Mouse (Mus musculus): ENCODE measurements at regions not wholly inside any gene's neighbourhood (a gene's known extent, or its start where the extent isn't known, plus 50 kb on each side); places are given as distances from the start of the nearest gene placed in this dataset.
"Not testable (repeated sequence)": the region's sequence is repeated elsewhere in the genome, so short reads cannot be mapped to it uniquely, and the experiment has no call there.

GRCm38 (mm10) chr14:17484866-17485265 is 175.2 kb upstream of the Thrb start:
- H3K9ac ChIP-seq (ENCODE audit: low read depth, low read length): no peak overlapping the region
- no peaks in the 10 kb centered on the region for H3K27me3 ChIP-seq (replicated peaks; ENCODE audit: control insufficient read depth, insufficient read depth, low read length)
- DNase-seq (ENCODE audit: low spot score): no peak
- H3K9me3 ChIP-seq (ENCODE audit: control insufficient read depth, low read length): no peaks in the 10 kb centered on the region
- H3K4me2 ChIP-seq: no peak overlapping the region
- ATAC-seq (replicated peaks; ENCODE audit: low FRiP score): no peak
- H3K36me3 ChIP-seq (ENCODE audit: control insufficient read depth, insufficient read depth, low read length): no peaks in the 10 kb centered on the region
- H3K4me1 ChIP-seq (replicated peaks; ENCODE audit: control insufficient read depth, insufficient read depth, low read length): no peaks in the 10 kb centered on the region
- no peak overlapping the region for H3K27ac ChIP-seq (ENCODE audit: low read depth, low read length)
- no peak overlapping the region for H3K4me3 ChIP-seq (ENCODE audit: low read depth, low read length)

- no peak overlapping the region for H3K4me3 ChIP-seq (ENCODE audit: low read depth, low read length)
- H3K27ac ChIP-seq (ENCODE audit: low read depth, low read length): no peak overlapping the region
- H3K36me3 ChIP-seq (ENCODE audit: control insufficient read depth, insufficient read depth, low read length): no peaks in the 10 kb centered on the region
- no peak overlapping the region for H3K9ac ChIP-seq (ENCODE audit: low read depth, low read length)
- H3K4me1 ChIP-seq (replicated peaks; ENCODE audit: control insufficient read depth, insufficient read depth, low read length): no peaks in the 10 kb centered on the region
- H3K9me3 ChIP-seq (ENCODE audit: control insufficient read depth, low read length): no peaks in the 10 kb centered on the region
- H3K27me3 ChIP-seq (replicated peaks; ENCODE audit: control insufficient read depth, insufficient read depth, low read length): no peaks in the 10 kb centered on the region
- DNase-seq (ENCODE audit: low spot score) (no peak), ATAC-seq (replicated peaks; ENCODE audit: low FRiP score) (no peak)
- H3K4me2 ChIP-seq: no peak overlapping the region
- 37% methylated on average over 1 of the region's 1 CpGs for WGBS
Observed at GRCm38 (mm10) chr14:17513756-17514155, 146.3 kb upstream of the Thrb start.

DNA sequence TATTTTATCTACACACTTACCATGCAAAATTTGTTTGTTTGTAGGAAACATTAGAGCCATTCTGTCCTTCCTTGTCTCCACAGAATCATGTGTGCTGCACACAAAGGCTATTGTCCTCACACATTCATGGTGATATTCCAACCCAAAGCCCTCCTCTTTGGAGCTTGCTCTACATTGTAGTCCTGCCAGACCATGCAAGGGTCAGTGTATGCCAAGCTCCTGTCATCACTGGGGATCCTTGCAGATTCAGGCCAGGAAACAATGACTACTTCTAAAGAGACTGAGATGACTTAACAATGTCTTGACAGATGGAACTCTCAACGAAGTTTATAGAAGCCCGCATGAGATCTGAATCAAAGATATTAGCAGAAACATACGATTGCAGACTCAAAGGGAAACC is 137.4 kb upstream of the Thrb start:
- no peak overlapping the region for H3K27ac ChIP-seq (ENCODE audit: low read depth, low read length)
- no peaks in the 10 kb centered on the region for H3K9me3 ChIP-seq (ENCODE audit: control insufficient read depth, low read length)
- H3K27me3 ChIP-seq (replicated peaks; ENCODE audit: control insufficient read depth, insufficient read depth, low read length): no peaks in the 10 kb centered on the region
- ATAC-seq (replicated peaks; ENCODE audit: low FRiP score): no peak
- DNase-seq (ENCODE audit: low spot score): no peak
- no peak overlapping the region for H3K4me2 ChIP-seq
- no peak overlapping the region for H3K4me3 ChIP-seq (ENCODE audit: low read depth, low read length)
- no peak overlapping the region for H3K9ac ChIP-seq (ENCODE audit: low read depth, low read length)
- no peaks in the 10 kb centered on the region for H3K36me3 ChIP-seq (ENCODE audit: control insufficient read depth, insufficient read depth, low read length)
- H3K4me1 ChIP-seq (replicated peaks; ENCODE audit: control insufficient read depth, insufficient read depth, low read length): no peaks in the 10 kb centered on the region
- WGBS: 77% methylated on average over 3 of the region's 3 CpGs

DNA sequence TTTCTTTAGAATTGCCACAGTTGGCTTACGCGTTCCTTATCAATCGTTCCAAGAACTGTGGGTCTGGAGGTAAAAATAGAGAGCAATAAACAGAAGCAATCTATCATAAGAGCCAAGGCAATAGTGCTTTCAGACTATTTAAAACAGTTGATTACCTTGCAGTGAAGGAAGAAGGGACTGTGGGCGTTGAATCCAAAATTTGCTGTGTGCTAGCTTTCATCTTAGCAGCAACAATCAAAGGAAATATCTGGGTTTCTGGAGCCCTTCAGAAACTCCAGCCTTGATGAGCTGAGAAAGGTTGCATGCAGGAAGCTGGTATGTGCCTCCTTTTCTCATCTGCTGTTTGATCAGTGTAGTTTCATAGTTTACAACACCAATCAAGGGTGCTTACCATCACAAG is 136.1 kb upstream of the Thrb start:
- H3K4me2 ChIP-seq: no peak overlapping the region
- no peak for DNase-seq (ENCODE audit: low spot score)
- H3K4me1 ChIP-seq (replicated peaks; ENCODE audit: control insufficient read depth, insufficient read depth, low read length): no peaks in the 10 kb centered on the region
- 82% methylated on average over 4 of the region's 4 CpGs for WGBS
- no peaks in the 10 kb centered on the region for H3K9me3 ChIP-seq (ENCODE audit: control insufficient read depth, low read length)
- ATAC-seq (replicated peaks; ENCODE audit: low FRiP score): no peak
- no peaks in the 10 kb centered on the region for H3K36me3 ChIP-seq (ENCODE audit: control insufficient read depth, insufficient read depth, low read length)
- H3K27ac ChIP-seq (ENCODE audit: low read depth, low read length): no peak overlapping the region
- H3K9ac ChIP-seq (ENCODE audit: low read depth, low read length): no peak overlapping the region
- no peaks in the 10 kb centered on the region for H3K27me3 ChIP-seq (replicated peaks; ENCODE audit: control insufficient read depth, insufficient read depth, low read length)
- H3K4me3 ChIP-seq (ENCODE audit: low read depth, low read length): no peak overlapping the region

DNA sequence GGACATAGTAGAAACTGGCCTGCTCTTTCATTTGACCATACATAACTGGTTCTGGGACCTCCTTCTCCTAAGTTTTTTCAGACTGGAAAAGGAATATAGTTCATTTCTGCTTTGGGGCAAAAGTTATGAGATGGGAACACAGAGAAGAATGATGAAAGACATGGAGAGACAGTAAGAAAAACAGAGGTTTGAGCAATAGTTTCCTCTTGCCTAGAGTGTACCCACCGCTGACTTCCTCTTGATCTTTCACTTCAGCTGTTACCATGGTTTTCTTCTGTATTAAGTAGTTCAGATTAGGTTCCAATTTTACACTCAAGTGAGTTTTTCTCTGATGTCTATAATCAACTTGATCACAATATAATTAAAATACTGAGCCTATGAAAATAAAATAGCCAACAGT is 120.7 kb upstream of the Thrb start:
- H3K4me2 ChIP-seq: no peak overlapping the region
- 66% methylated on average over 1 of the region's 1 CpGs for WGBS
- no peaks in the 10 kb centered on the region for H3K4me1 ChIP-seq (replicated peaks; ENCODE audit: control insufficient read depth, insufficient read depth, low read length)

DNA sequence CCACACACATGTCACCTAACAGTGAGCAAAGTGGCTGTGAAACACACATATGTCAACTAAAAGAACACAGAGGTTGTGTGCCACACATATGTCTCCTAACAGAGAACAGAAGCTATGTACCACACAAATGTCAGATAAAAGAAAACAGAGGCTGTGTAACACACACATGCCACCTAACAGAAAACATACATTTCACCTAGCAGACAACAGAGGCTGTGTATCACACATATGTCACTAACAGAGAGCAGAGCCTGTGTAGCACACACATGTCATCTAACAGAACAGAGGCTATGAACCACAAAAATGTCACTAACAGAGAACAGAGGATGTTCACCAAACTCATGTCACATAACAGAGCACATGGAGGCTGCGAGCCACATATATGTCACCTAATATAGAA is 103.6 kb upstream of the Thrb start:
- no peak overlapping the region for H3K4me3 ChIP-seq (ENCODE audit: low read depth, low read length)
- ATAC-seq (replicated peaks; ENCODE audit: low FRiP score) (no peak), DNase-seq (ENCODE audit: low spot score) (no peak)
- H3K4me1 ChIP-seq (replicated peaks; ENCODE audit: control insufficient read depth, insufficient read depth, low read length): no peaks in the 10 kb centered on the region
- H3K36me3 ChIP-seq (ENCODE audit: control insufficient read depth, insufficient read depth, low read length): no peaks in the 10 kb centered on the region
- no peak overlapping the region for H3K4me2 ChIP-seq
- H3K9me3 ChIP-seq (ENCODE audit: control insufficient read depth, low read length): no peaks in the 10 kb centered on the region
- WGBS: 76% methylated on average over 1 of the region's 1 CpGs
- H3K27me3 ChIP-seq (replicated peaks; ENCODE audit: control insufficient read depth, insufficient read depth, low read length): no peaks in the 10 kb centered on the region
- H3K27ac ChIP-seq (ENCODE audit: low read depth, low read length): no peak overlapping the region
- H3K9ac ChIP-seq (ENCODE audit: low read depth, low read length): no peak overlapping the region

More for the DNA sequence above, 120.7 kb upstream of the Thrb start:
- no peaks in the 10 kb centered on the region for H3K27me3 ChIP-seq (replicated peaks; ENCODE audit: control insufficient read depth, insufficient read depth, low read length)
- no peaks in the 10 kb centered on the region for H3K9me3 ChIP-seq (ENCODE audit: control insufficient read depth, low read length)
- DNase-seq (ENCODE audit: low spot score) (no peak), ATAC-seq (replicated peaks; ENCODE audit: low FRiP score) (no peak)
- H3K36me3 ChIP-seq (ENCODE audit: control insufficient read depth, insufficient read depth, low read length): no peaks in the 10 kb centered on the region
- H3K9ac ChIP-seq (ENCODE audit: low read depth, low read length): no peak overlapping the region
- no peak overlapping the region for H3K4me3 ChIP-seq (ENCODE audit: low read depth, low read length)
- H3K27ac ChIP-seq (ENCODE audit: low read depth, low read length): no peak overlapping the region

DNA sequence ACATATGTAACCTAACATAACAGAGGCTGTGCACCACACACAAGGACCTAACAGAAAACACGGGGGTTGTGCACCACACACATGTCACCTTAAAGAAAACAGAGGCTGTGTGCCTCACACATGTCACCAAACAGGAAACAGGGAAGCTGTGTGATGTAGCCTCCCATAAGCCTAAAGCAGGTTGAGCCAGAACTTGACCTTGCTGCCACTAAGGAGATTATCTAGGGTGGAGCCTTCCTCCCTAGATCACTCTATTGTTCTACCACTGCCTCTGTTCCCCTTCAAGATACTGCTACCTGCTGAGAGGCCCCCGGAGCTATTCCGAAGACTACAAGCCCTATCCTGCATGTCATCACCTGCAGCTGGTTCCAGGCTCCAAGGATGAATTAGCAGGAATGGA is 100.1 kb upstream of the Thrb start:
- not testable (repeated sequence) for H3K4me1 ChIP-seq (replicated peaks; ENCODE audit: control insufficient read depth, insufficient read depth, low read length); H3K27ac ChIP-seq (ENCODE audit: low read depth, low read length); H3K27me3 ChIP-seq (replicated peaks; ENCODE audit: control insufficient read depth, insufficient read depth, low read length); ATAC-seq (replicated peaks; ENCODE audit: low FRiP score); H3K36me3 ChIP-seq (ENCODE audit: control insufficient read depth, insufficient read depth, low read length); H3K9me3 ChIP-seq (ENCODE audit: control insufficient read depth, low read length); DNase-seq (ENCODE audit: low spot score); H3K4me2 ChIP-seq; H3K9ac ChIP-seq (ENCODE audit: low read depth, low read length); H3K4me3 ChIP-seq (ENCODE audit: low read depth, low read length)
- WGBS: 48% methylated on average over 3 of the region's 3 CpGs

DNA sequence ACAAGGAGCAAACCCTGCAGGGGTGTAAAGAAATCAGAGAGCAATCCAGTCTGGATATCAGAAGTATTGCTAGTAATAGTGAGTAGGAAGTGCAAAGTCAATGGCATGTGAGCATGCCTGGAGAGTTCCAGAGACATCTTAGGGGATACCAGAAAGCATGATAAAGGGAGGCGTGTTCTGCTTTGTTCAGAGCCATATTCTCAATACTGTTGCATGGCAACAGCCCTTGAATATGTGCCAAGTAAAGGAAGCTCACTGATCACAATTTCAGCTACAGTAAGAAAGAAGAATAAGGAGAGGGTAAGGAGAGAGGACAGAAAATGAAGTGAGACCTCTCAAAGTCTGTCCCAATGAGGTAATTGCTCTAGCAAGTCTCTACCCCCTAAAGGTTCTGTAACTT is 92.1 kb upstream of the Thrb start:
- Histone ChIP-seq H3K4me2 (no peak overlapping the region), H3K4me1 (replicated peaks; ENCODE audit: control insufficient read depth, insufficient read depth, low read length) (no peaks in the 10 kb centered on the region), H3K9me3 (ENCODE audit: control insufficient read depth, low read length) (no peaks in the 10 kb centered on the region), H3K27ac (ENCODE audit: low read depth, low read length) (no peak overlapping the region), H3K27me3 (replicated peaks; ENCODE audit: control insufficient read depth, insufficient read depth, low read length) (no peaks in the 10 kb centered on the region), H3K4me3 (ENCODE audit: low read depth, low read length) (no peak overlapping the region), H3K36me3 (ENCODE audit: control insufficient read depth, insufficient read depth, low read length) (no peaks in the 10 kb centered on the region), H3K9ac (ENCODE audit: low read depth, low read length) (no peak overlapping the region)
- WGBS: 67% methylated on average over 1 of the region's 1 CpGs
- ATAC-seq (replicated peaks; ENCODE audit: low FRiP score) (no peak), DNase-seq (ENCODE audit: low spot score) (no peak)

DNA sequence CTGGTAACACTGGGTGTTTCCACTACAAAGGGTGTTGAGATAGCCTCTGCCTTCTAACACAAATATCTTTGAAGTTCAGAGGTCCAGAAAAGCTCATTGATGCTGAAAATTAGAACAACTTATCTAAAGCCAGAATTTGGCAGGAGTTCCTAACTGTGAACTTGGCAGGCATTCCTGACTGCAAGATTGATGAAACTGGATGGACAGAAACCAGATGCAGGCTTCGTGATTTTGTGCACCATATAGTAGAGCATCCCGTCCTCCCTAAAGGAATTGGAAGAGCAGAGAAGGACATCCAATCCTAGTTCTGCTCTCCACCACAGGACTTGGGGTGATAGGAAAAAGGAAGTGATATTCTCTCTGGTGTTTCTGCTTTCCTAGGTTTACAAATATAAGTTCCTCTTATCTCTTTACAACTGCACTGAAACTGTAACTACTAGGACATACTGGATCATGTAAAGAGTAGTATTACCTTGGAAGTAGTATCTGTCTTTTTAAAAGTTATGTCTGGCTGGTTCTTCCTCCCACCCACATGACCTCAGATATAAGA is 90.9 kb upstream of the Thrb start:
- WGBS: 58% methylated on average over 2 of the region's 2 CpGs
- Histone ChIP-seq H3K27ac (ENCODE audit: low read depth, low read length) (no peak overlapping the region), H3K27me3 (replicated peaks; ENCODE audit: control insufficient read depth, insufficient read depth, low read length) (no peaks in the 10 kb centered on the region), H3K4me2 (no peak overlapping the region), H3K9ac (ENCODE audit: low read depth, low read length) (no peak overlapping the region), H3K36me3 (ENCODE audit: control insufficient read depth, insufficient read depth, low read length) (no peaks in the 10 kb centered on the region), H3K9me3 (ENCODE audit: control insufficient read depth, low read length) (no peaks in the 10 kb centered on the region), H3K4me1 (replicated peaks; ENCODE audit: control insufficient read depth, insufficient read depth, low read length) (no peaks in the 10 kb centered on the region), H3K4me3 (ENCODE audit: low read depth, low read length) (no peak overlapping the region)
- ATAC-seq (replicated peaks; ENCODE audit: low FRiP score) (no peak), DNase-seq (ENCODE audit: low spot score) (no peak)

Data from liver, embryonic 11.5 days (tissue).